Mouse (Mus musculus) embryonic facial prominence, embryonic 15.5 days (tissue): ENCODE measurements around the gene Iqschfp. TPM values are rescaled to one million over a fixed set of nuclear protein-coding genes. Genes with fewer than 3 reads are reported as not detected.

Experiments
- ATAC-seq: fragments of 200-750 bp; cut with Nextera tagmentation; 2 replicates; pipeline ENCODE4 v1.8.0; 2017; ENCODE audit warnings: low read depth, moderate TSS enrichment; ENCODE audit not compliant: insufficient number of reproducible peaks, low FRiP score, low TSS enrichment
- H3K27ac ChIP-seq: fragments of 300-500 bp; sonication (generic); replicated peaks from 2 replicates; pipeline ENCODE4 v1.5.1; 2015; ENCODE audit warnings: mild to moderate bottlenecking, inconsistent platforms
- H3K27me3 ChIP-seq: fragments of 300-500 bp; sonication (generic); 2 replicates; pipeline ENCODE4 v1.6.1; 2015; ENCODE audit warnings: inconsistent platforms
- H3K36me3 ChIP-seq: fragments of 300-500 bp; sonication (generic); 2 replicates; pipeline ENCODE4 v1.6.1; 2015; ENCODE audit warnings: mild to moderate bottlenecking, inconsistent platforms
- H3K4me1 ChIP-seq: fragments of 300-500 bp; sonication (generic); 2 replicates; pipeline ENCODE4 v1.6.1; 2015; ENCODE audit warnings: inconsistent platforms
- H3K4me2 ChIP-seq: fragments of 300-500 bp; sonication (generic); replicated peaks from 2 replicates; pipeline ENCODE4 v1.6.1; 2015; ENCODE audit warnings: mild to moderate bottlenecking, inconsistent platforms
- H3K4me3 ChIP-seq: fragments of 300-500 bp; sonication (generic); replicated peaks from 2 replicates; pipeline ENCODE4 v1.5.1; 2015; ENCODE audit warnings: mild to moderate bottlenecking, inconsistent platforms
- H3K9ac ChIP-seq: fragments of 300-500 bp; sonication (generic); 2 replicates; pipeline ENCODE4 v1.6.1; 2015; ENCODE audit warnings: inconsistent platforms
- H3K9me3 ChIP-seq: fragments of 300-500 bp; sonication (generic); replicated peaks from 2 replicates; pipeline ENCODE4 v1.6.1; 2016; ENCODE audit warnings: inconsistent platforms
- WGBS: fragments of 180-500 bp; shearing (Covaris S2); methylation state at CpG from one replicate; pipeline ENCODE4 v1.1.7; 2015; 5-methylcytosine and 5-hydroxymethylcytosine counted together
- polyA plus RNA-seq: library from polyadenylated mRNA; unstranded; fragments of >200 nt; fragmentation: Nextera tagmentation; extraction: Ambion mirVana; gene quantifications from 2 replicates; pipeline ENCODE4 v1.2.1, GENCODE M21; 2015

The Iqschfp gene
- polyA plus RNA-seq, 1 experiment from 2014 or later, result 0.08 TPM

DNA sequence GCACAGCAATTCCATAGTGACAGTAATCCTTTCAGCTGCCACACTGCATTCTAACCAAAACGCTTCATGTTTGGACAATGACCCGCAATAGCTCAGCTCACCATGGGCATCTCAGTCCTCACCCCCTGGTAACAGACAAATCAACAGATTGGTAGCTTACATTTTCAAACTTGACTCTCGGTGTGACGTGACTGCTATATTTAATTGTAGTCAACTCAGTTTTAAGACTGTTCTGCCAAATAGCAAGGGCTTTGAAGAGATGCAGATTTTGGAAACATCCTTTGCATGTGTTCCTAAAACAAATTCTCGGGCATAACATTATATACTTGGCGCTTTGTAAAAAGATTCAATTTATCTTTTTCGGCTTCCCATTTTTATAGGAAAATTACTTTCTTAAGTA lies 404.7 kb downstream of the Iqschfp start:
- Histone ChIP-seq H3K4me3 (no peak overlapping the region), H3K4me1 (no peaks in the 10 kb centered on the region), H3K4me2 (no peak overlapping the region), H3K27ac (no peak overlapping the region), H3K9ac (no peak overlapping the region), H3K9me3 (no peaks in the 10 kb centered on the region), H3K36me3 (no peaks in the 10 kb centered on the region), H3K27me3 (no peaks in the 10 kb centered on the region)
- 75% methylated on average over 7 of the region's 7 CpGs for WGBS
- ATAC-seq, result no peak

DNA sequence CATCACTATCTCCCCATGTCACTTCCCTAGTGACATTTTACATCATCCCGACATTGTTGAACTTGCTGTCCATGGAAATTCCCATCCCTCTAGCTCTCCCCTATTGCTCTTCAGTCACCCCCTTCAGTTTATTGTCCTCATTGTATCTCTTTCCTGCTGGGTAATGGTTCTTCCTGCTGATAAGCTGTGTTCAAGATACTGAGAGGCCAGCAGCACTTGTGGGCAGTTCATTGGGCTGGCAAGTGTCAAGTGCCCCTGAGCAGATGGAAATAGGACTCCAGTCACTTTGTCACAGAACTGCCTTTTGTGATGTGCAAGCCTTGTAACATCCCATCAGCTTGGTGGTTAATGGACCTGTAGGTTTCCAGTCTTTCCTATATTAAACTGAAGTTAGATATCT lies 413.6 kb downstream of the Iqschfp start:
- 57% methylated on average over 1 of the region's 1 CpGs for WGBS
- Histone ChIP-seq H3K36me3 (no peaks in the 10 kb centered on the region), H3K27me3 (no peaks in the 10 kb centered on the region), H3K4me1 (no peaks in the 10 kb centered on the region), H3K4me3 (no peak overlapping the region), H3K9me3 (no peaks in the 10 kb centered on the region), H3K4me2 (no peak overlapping the region), H3K9ac (no peak overlapping the region), H3K27ac (no peak overlapping the region)
- ATAC-seq, result no peak

- Histone ChIP-seq H3K4me3 (no peak overlapping the region), H3K36me3 (no peaks in the 10 kb centered on the region), H3K27me3 (no peaks in the 10 kb centered on the region), H3K27ac (no peak overlapping the region), H3K9ac (no peak overlapping the region), H3K9me3 (no peaks in the 10 kb centered on the region), H3K4me2 (no peak overlapping the region), H3K4me1 (no peaks in the 10 kb centered on the region)
- ATAC-seq, result no peak
- WGBS, result 36% methylated on average over 4 of the region's 4 CpGs
Observed at GRCm38 (mm10) chr3:68306726-68307125, 414.7 kb downstream of the Iqschfp start.

DNA sequence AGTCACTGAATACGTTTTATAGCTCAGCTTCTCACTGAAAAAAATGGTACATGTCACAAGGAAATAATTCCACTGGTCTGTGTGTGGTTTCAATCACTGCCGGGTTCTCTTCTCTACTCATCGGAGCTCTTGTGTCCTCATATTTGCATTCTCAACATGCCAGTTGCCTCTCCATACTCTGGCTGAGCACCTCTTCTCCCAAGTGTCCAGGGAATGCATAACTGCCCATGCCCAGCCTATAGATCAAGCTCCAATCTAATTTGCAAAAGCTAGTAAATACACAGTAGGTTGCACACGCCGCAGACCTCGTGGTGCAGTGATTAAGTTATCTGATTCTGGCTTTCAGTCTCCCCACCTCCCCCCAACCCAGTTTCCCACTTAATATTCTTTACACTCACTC lies 433.5 kb downstream of the Iqschfp start:
- Histone ChIP-seq H3K27ac (no peak overlapping the region), H3K27me3 (no peaks in the 10 kb centered on the region), H3K4me2 (no peak overlapping the region), H3K4me3 (no peak overlapping the region), H3K36me3 (no peaks in the 10 kb centered on the region), H3K4me1 (no peaks in the 10 kb centered on the region), H3K9ac (no peak overlapping the region), H3K9me3 (no peaks in the 10 kb centered on the region)
- no peak for ATAC-seq
- 65% methylated on average over 6 of the region's 6 CpGs for WGBS

DNA sequence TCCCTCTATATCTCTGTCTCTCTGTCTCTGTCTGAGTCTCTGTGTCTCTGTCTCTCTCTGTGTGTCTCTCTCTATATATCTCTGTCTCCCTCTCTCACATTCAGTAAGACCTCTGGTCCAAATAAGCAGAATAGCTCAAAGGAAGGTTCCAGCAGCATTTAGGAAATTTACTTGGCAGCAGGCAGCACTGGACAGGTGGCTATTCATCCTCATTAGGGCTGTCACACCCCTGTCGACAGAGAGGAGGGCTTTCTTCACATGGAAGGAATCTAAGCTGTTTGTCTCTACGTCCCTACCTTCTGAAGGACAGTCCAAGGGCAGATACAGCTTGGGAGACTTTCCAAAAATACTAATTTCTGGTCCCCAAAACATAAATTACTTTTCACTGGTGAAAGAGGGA lies 440.5 kb downstream of the Iqschfp start:
- ATAC-seq, result no peak
- H3K27ac ChIP-seq, result no peak overlapping the region

DNA sequence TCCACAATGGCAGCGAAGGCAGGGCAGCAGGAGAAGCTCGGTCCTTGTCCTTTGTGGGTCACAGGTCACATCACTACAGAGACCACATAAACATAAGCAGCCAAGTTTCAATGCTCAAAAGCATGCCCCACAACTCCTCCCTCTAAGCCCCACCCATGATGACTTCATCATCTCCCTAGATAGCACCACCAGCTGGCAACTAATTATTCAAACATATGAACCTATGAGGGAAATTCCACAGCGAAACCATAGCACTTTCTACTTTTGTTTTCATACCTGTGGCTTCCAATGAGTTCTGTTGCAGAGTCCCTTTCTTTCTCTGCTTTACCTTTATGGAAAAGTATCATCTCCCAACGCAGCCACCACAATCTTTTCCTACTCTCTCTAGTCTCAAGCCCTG lies 443.5 kb downstream of the Iqschfp start:
- H3K9me3 ChIP-seq, result no peaks in the 10 kb centered on the region
- no peaks in the 10 kb centered on the region for H3K36me3 ChIP-seq
- 96% methylated on average over 4 of the region's 4 CpGs for WGBS
- H3K27ac ChIP-seq, result no peak overlapping the region
- H3K4me2 ChIP-seq, result no peak overlapping the region
- no peak for ATAC-seq
- H3K4me1 ChIP-seq, result no peaks in the 10 kb centered on the region
- no peak overlapping the region for H3K4me3 ChIP-seq
- no peaks in the 10 kb centered on the region for H3K27me3 ChIP-seq
- H3K9ac ChIP-seq, result no peak overlapping the region

More for the DNA sequence above, 440.5 kb downstream of the Iqschfp start:
- Histone ChIP-seq H3K4me2 (no peak overlapping the region), H3K27me3 (no peaks in the 10 kb centered on the region), H3K36me3 (no peaks in the 10 kb centered on the region), H3K4me3 (no peak overlapping the region), H3K9ac (no peak overlapping the region), H3K4me1 (no peaks in the 10 kb centered on the region), H3K9me3 (no peaks in the 10 kb centered on the region)
- WGBS, result 56% methylated on average over 2 of the region's 2 CpGs

DNA sequence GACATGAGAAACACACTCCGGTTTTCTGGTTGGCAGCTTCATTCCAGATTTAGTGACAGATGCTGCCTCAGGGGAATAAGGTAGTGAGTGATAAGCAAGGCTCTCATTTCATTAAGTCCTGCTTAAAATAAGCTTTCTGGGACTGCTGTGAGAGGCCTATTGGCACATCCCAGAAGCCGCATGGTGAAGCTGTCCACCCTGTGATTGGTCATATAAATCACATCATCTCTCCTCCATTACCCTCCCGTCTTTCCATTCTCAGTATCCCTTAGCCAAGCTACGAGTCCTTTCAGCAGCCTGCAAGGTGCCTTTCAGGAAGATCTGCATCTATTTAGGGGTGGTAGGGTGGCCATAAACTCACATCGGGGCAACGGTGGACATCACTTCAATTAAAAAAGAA lies 458.6 kb downstream of the Iqschfp start:
- WGBS, result 74% methylated on average over 6 of the region's 6 CpGs
- H3K27me3 ChIP-seq, result no peaks in the 10 kb centered on the region; the same call in 1 of the 2 replicates
- no peaks in the 10 kb centered on the region for H3K4me1 ChIP-seq
- no peak overlapping the region for H3K9ac ChIP-seq
- no peak overlapping the region for H3K4me3 ChIP-seq
- no peak overlapping the region for H3K27ac ChIP-seq
- H3K36me3 ChIP-seq, result no peaks in the 10 kb centered on the region
- no peak overlapping the region for H3K4me2 ChIP-seq
- no peak for ATAC-seq
- H3K9me3 ChIP-seq, result no peaks in the 10 kb centered on the region; the same call in 1 of the 2 replicates

DNA sequence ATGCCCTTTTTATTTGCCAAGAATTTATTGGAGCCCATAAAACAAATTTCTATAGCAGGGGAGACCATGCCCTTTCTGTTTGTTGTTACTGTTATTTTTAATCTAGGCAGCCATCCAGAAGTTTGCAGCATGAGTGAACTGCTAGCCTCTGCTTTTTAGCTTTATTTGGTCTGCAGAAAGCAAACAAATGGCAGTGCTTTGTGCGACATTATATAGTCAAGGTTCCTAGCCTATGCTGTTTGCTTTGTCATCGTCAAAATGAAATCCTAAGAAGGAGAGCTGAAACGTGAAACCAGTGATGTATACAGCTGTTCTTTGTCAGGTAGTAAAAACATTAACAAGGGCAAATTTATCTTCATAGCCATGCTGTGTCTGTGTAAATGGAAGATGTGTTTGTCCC lies 459.4 kb downstream of the Iqschfp start:
- Histone ChIP-seq H3K4me1 (no peaks in the 10 kb centered on the region), H3K27me3 (no peaks in the 10 kb centered on the region; the same call in 1 of the 2 replicates), H3K27ac (no peak overlapping the region), H3K9ac (no peak overlapping the region), H3K9me3 (no peaks in the 10 kb centered on the region; the same call in 1 of the 2 replicates), H3K36me3 (no peaks in the 10 kb centered on the region), H3K4me3 (no peak overlapping the region), H3K4me2 (no peak overlapping the region)
- no peak for ATAC-seq
- WGBS, result 49% methylated on average over 3 of the region's 3 CpGs

GRCm38 (mm10) chr3:68352961-68353360 lies 460.9 kb downstream of the Iqschfp start:
- WGBS, result 85% methylated on average over 7 of the region's 7 CpGs
- H3K27me3 ChIP-seq, result no peaks in the 10 kb centered on the region; the same call in 1 of the 2 replicates
- H3K4me3 ChIP-seq, result no peak overlapping the region
- no peak overlapping the region for H3K4me2 ChIP-seq
- no peak for ATAC-seq
- H3K9ac ChIP-seq, result no peak overlapping the region
- H3K4me1 ChIP-seq, result no peaks in the 10 kb centered on the region
- no peaks in the 10 kb centered on the region; the same call in 1 of the 2 replicates for H3K9me3 ChIP-seq
- no peak overlapping the region for H3K27ac ChIP-seq
- H3K36me3 ChIP-seq, result no peaks in the 10 kb centered on the region

DNA sequence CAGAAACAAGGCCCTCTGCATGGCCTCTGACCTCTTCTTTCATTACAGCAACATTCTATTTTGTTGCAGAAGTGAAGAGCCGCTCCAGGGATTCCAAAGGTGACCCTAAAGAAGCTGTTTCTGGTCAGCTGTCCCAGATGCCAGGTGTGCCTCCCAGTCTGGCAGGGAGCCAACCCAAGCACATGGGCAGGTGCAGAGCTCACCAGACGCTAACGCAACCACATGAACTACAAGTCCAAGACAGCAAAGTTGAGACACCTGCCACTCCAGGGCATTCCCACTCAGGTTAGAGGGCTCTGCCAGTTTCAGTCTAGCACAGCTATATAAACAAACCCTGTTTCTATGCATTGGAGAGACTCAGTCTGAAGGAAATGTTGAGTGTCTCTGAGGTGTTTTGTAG lies 461.5 kb downstream of the Iqschfp start:
- no peaks in the 10 kb centered on the region for H3K4me1 ChIP-seq
- ATAC-seq, result no peak; the same call in 1 of the 2 replicates
- 52% methylated on average over 3 of the region's 3 CpGs for WGBS

GRCm38 (mm10) chr3:68356516-68356915 lies 464.5 kb downstream of the Iqschfp start:
- Histone ChIP-seq H3K27ac (no peak overlapping the region), H3K36me3 (no peaks in the 10 kb centered on the region), H3K4me3 (no peak overlapping the region), H3K4me1 (no peaks in the 10 kb centered on the region), H3K4me2 (no peak overlapping the region), H3K9me3 (no peaks in the 10 kb centered on the region; the same call in 1 of the 2 replicates), H3K9ac (no peak overlapping the region), H3K27me3 (no peaks in the 10 kb centered on the region; the same call in 1 of the 2 replicates)
- 71% methylated on average over 2 of the region's 2 CpGs for WGBS
- no peak for ATAC-seq

More for the DNA sequence above, 461.5 kb downstream of the Iqschfp start:
- no peak overlapping the region for H3K4me2 ChIP-seq
- no peak overlapping the region for H3K4me3 ChIP-seq
- H3K9ac ChIP-seq, result no peak overlapping the region
- no peaks in the 10 kb centered on the region for H3K36me3 ChIP-seq
- H3K27me3 ChIP-seq, result no peaks in the 10 kb centered on the region; the same call in 1 of the 2 replicates
- H3K27ac ChIP-seq, result no peak overlapping the region
- H3K9me3 ChIP-seq, result no peaks in the 10 kb centered on the region; the same call in 1 of the 2 replicates

DNA sequence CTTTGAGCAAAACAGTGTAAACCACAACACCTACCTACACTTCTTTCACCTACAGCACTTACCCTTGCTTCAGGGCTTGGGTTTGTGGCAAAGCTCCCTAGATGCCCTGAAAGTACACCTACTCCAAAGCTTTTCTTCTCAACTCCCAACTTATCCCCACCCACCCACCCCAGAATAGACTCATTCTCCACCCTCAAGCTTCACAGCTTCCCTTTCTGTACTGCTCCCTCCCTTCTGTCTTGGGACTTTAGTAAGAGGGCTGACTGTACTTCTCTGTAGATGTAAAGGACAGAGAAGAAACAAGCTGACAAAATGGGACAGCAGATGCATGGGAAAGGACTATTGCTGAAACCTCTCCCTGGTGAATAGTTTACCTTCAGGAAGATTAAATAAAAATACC lies 476.0 kb downstream of the Iqschfp start:
- Histone ChIP-seq H3K4me2 (no peak overlapping the region), H3K4me3 (no peak overlapping the region), H3K4me1 (no peaks in the 10 kb centered on the region), H3K27me3 (no peaks in the 10 kb centered on the region), H3K27ac (no peak overlapping the region), H3K9ac (no peak overlapping the region), H3K36me3 (no peaks in the 10 kb centered on the region), H3K9me3 (no peaks in the 10 kb centered on the region)
- no peak for ATAC-seq
